Mouse (Mus musculus): ENCODE measurements around the gene Sbno1. TPM values are rescaled to one million over a fixed set of nuclear protein-coding genes. Genes with fewer than 3 reads are reported as not detected.

Gene Sbno1
- polyA plus RNA-seq, 1 experiment from 2014 or later = 96.2 TPM

GRCm38 (mm10) chr5:124440094-124440701 lies 14.4 kb upstream of the Sbno1 start:
- WGBS = under 1% methylated on average over 30 of the region's 30 CpGs
- Histone ChIP-seq H3K36me3 (no peaks in the 10 kb centered on the region), H3K4me2 (peak overlapping the region; percentile 97), H3K27ac (peak overlapping the region; percentile 98), H3K9me3 (replicated peaks) (no peaks in the 10 kb centered on the region), H3K9ac (peak overlapping the region; percentile 79), H3K4me3 (replicated peaks) (peak overlapping the region; percentile 87), H3K27me3 (no peaks in the 10 kb centered on the region), H3K4me1 (peaks cover 26% of the 10 kb centered on the region)
- ATAC-seq (replicated peaks; ENCODE audit: low FRiP score) = no peak; the same call in 1 of the 2 replicates

DNA sequence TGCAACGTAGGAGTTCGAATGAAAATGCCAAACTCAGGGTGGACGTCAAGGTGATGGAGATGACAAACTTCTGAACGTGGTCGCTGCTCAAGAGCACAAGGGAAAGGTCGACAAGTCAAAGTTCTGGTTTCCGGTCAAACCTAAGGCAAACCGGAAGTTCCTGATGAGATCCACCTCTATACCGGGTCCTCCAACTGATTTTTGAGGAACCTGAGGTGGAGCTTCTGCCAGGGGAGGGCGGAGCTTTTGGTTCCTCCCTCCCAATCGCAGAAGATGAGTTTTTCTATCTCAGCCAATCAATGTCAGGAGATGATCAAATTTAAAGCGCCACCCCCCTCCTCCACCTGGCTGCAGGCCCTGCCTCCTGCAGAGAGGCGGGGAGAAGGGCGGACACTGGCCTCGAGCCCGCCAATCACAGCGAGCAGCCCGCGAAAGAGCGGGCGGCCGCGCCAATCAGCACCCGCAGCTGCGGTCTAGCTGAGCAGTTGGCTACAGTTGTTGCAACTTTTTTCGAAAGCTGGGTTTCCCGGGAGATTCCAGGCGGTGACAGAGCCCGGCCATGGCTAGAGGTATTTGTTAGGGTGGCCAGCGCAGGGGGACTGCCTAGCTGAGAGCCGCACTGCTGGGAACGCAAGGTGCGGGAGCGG lies 13.8 kb upstream of the Sbno1 start, which contains the start of gene Kmt5a:
Gene Kmt5a (plus strand): TSS at position 484 of the 647 bp plus-strand sequence.
- peak within 1 kb of the TSS; percentile 79 for H3K9ac ChIP-seq
- peak within 1 kb of the TSS; percentile 98 for H3K27ac ChIP-seq
- peak within 1 kb of the TSS; percentile 97 for H3K4me2 ChIP-seq
- WGBS = under 1% methylated on average over 34 of the region's 34 CpGs
- H3K4me1 ChIP-seq = peaks cover 22% of the 10 kb centered on the region
- no peaks in the 10 kb centered on the region for H3K36me3 ChIP-seq
- H3K9me3 ChIP-seq (replicated peaks) = no peaks in the 10 kb centered on the region
- ATAC-seq (replicated peaks; ENCODE audit: low FRiP score) = peak; percentile 98
- H3K4me3 ChIP-seq (replicated peaks) = peak within 1 kb of the TSS; percentile 87
- no peaks in the 10 kb centered on the region for H3K27me3 ChIP-seq

DNA sequence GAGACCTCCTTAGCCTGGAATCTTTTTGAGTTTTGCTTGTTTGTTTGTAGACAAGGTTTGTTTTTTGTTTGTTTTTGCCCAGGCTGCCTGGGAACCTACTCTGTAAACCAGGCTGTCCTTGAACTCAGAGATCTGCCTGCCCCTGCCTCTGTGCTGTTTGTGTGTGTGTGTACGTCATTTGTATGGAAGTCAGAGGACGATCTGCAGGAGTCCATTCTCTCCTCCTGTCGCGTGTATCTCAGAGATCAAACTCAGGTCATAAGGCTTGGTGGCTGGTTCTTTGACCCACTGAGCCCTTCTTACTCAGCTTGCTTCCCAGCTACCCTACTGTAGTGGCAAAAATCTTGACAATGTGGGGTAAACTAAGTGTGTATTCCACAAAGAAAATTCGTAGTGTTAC lies 12.9 kb upstream of the Sbno1 start:
- H3K27ac ChIP-seq = peak overlapping the region; percentile 98
- H3K9ac ChIP-seq = no peak overlapping the region

GRCm38 (mm10) chr5:124438229-124438628 lies 12.4 kb upstream of the Sbno1 start:
- no peaks in the 10 kb centered on the region for H3K27me3 ChIP-seq
- no peak for ATAC-seq (replicated peaks; ENCODE audit: low FRiP score)
- H3K4me3 ChIP-seq (replicated peaks) = no peak overlapping the region
- no peaks in the 10 kb centered on the region for H3K9me3 ChIP-seq (replicated peaks)
- peaks cover 18% of the 10 kb centered on the region for H3K4me1 ChIP-seq
- H3K4me2 ChIP-seq = no peak overlapping the region
- H3K9ac ChIP-seq = no peak overlapping the region
- peak overlapping the region; percentile 98 for H3K27ac ChIP-seq
- WGBS = 91% methylated on average over 5 of the region's 5 CpGs
- H3K36me3 ChIP-seq = no peaks in the 10 kb centered on the region

More for the DNA sequence above, 12.9 kb upstream of the Sbno1 start:
- Histone ChIP-seq H3K4me2 (peak overlapping the region; percentile 97), H3K27me3 (no peaks in the 10 kb centered on the region), H3K9me3 (replicated peaks) (no peaks in the 10 kb centered on the region), H3K4me1 (peaks cover 18% of the 10 kb centered on the region), H3K4me3 (replicated peaks) (peak overlapping the region; percentile 87), H3K36me3 (no peaks in the 10 kb centered on the region)
- 68% methylated on average over 5 of the region's 5 CpGs for WGBS
- ATAC-seq (replicated peaks; ENCODE audit: low FRiP score) = no peak

- no peak overlapping the region for H3K4me2 ChIP-seq
- no peaks in the 10 kb centered on the region for H3K36me3 ChIP-seq
- H3K9me3 ChIP-seq (replicated peaks) = no peaks in the 10 kb centered on the region
- ATAC-seq (replicated peaks; ENCODE audit: low FRiP score) = no peak
- no peak overlapping the region for H3K27ac ChIP-seq
- 60% methylated on average over 2 of the region's 2 CpGs for WGBS
- H3K4me3 ChIP-seq (replicated peaks) = no peak overlapping the region
- no peak overlapping the region for H3K9ac ChIP-seq
- H3K27me3 ChIP-seq = no peaks in the 10 kb centered on the region
- no peaks in the 10 kb centered on the region for H3K4me1 ChIP-seq
Measured at GRCm38 (mm10) chr5:124433048-124433447, 7.2 kb upstream of the Sbno1 start.

DNA sequence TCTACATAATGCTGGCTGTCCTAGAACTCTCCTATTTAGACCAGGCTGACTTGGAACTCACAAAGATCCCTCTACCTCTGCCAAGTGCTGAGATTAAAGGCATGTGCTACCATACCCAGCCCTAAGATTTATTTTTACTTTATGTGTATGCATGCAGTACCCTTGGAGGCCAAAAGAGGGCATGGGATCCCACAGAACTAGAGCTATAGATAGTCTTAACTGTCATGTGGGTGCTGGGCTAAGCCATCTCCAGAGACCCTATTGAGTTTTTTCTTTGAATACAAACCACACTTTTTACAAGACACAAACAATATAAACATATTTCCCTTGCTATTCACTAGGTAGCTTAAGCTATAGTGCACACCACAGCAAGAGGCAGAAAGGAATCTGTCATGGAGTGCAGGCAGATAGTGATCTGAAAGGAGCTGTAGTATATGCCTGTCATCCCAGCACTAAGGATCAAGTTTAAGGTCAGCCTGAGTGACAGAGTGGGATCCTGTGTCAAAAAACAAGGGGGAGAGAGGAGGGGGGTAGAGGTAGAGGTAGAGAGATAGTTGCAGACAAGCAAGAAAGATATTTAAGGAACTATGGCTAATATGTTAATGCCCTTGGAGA lies 6.7 kb upstream of the Sbno1 start:
- no peaks in the 10 kb centered on the region for H3K36me3 ChIP-seq
- no peak overlapping the region for H3K9ac ChIP-seq
- no peaks in the 10 kb centered on the region for H3K27me3 ChIP-seq
- ATAC-seq (replicated peaks; ENCODE audit: low FRiP score) = 0 out of 2 replicates have a peak, but pooled peaks have one; percentile 40
- H3K4me2 ChIP-seq = no peak overlapping the region
- H3K4me1 ChIP-seq = no peaks in the 10 kb centered on the region
- no peak overlapping the region for H3K27ac ChIP-seq
- no peak overlapping the region for H3K4me3 ChIP-seq (replicated peaks)
- H3K9me3 ChIP-seq (replicated peaks) = no peaks in the 10 kb centered on the region

GRCm38 (mm10) chr5:124426475-124427071 lies 772 bp upstream of the Sbno1 start:
- H3K36me3 ChIP-seq = peaks cover 11% of the 10 kb centered on the region; the same call in 1 of the 2 replicates
- H3K4me1 ChIP-seq = 0 out of 2 replicates have a peak, but pooled peaks cover 19% of the 10 kb centered on the region
- WGBS = 93% methylated on average over 10 of the region's 10 CpGs
- ATAC-seq (replicated peaks; ENCODE audit: low FRiP score) = no peak
- peak overlapping the region; percentile 94 for H3K27ac ChIP-seq
- H3K4me3 ChIP-seq (replicated peaks) = peak overlapping the region; percentile 99
- peak overlapping the region; percentile 87 for H3K4me2 ChIP-seq
- H3K9ac ChIP-seq = 0 out of 2 replicates have a peak overlapping the region, but pooled peaks have one; percentile 35
- no peaks in the 10 kb centered on the region for H3K9me3 ChIP-seq (replicated peaks)
- no peaks in the 10 kb centered on the region for H3K27me3 ChIP-seq

- H3K27me3 ChIP-seq = no peaks in the 10 kb centered on the region
- peaks cover 13% of the 10 kb centered on the region for H3K36me3 ChIP-seq
- 1% methylated on average over 63 of the region's 63 CpGs for WGBS
Measured at GRCm38 (mm10) chr5:124424723-124425411, 934 bp downstream of the Sbno1 start.

GRCm38 (mm10) chr5:124424200-124424722 lies 1.5 kb downstream of the Sbno1 start:
- H3K4me2 ChIP-seq = peak overlapping the region; percentile 87
- ATAC-seq (replicated peaks; ENCODE audit: low FRiP score) = no peak
- H3K9ac ChIP-seq = peak overlapping the region; percentile 94
- peak overlapping the region; percentile 99 for H3K4me3 ChIP-seq (replicated peaks)
- H3K27me3 ChIP-seq = no peaks in the 10 kb centered on the region
- 0 out of 2 replicates have a peak, but pooled peaks cover 19% of the 10 kb centered on the region for H3K4me1 ChIP-seq
- 1% methylated on average over 14 of the region's 14 CpGs for WGBS
- H3K36me3 ChIP-seq = peaks cover 19% of the 10 kb centered on the region
- no peaks in the 10 kb centered on the region for H3K9me3 ChIP-seq (replicated peaks)
- peak overlapping the region; percentile 87 for H3K27ac ChIP-seq

More at GRCm38 (mm10) chr5:124424723-124425411, 934 bp downstream of the Sbno1 start:
- Histone ChIP-seq H3K4me3 (replicated peaks) (peak overlapping the region; percentile 99), H3K9me3 (replicated peaks) (no peaks in the 10 kb centered on the region), H3K9ac (peak overlapping the region; percentile 94), H3K27ac (peak overlapping the region; percentile 87), H3K4me2 (peak overlapping the region; percentile 87), H3K4me1 (0 out of 2 replicates have a peak, but pooled peaks cover 19% of the 10 kb centered on the region)
- peak; percentile 68 for ATAC-seq (replicated peaks; ENCODE audit: low FRiP score)

- Histone ChIP-seq H3K9ac (no peak overlapping the region), H3K36me3 (peaks cover 26% of the 10 kb centered on the region), H3K27me3 (no peaks in the 10 kb centered on the region), H3K4me2 (no peak overlapping the region), H3K4me3 (replicated peaks) (no peak overlapping the region), H3K9me3 (replicated peaks) (no peaks in the 10 kb centered on the region), H3K27ac (no peak overlapping the region), H3K4me1 (0 out of 2 replicates have a peak, but pooled peaks cover 19% of the 10 kb centered on the region)
- ATAC-seq (replicated peaks; ENCODE audit: low FRiP score) = no peak
- 95% methylated on average over 2 of the region's 2 CpGs for WGBS
Measured at GRCm38 (mm10) chr5:124421786-124422185, 4.0 kb downstream of the Sbno1 start.

GRCm38 (mm10) chr5:124418903-124419302 lies 6.9 kb downstream of the Sbno1 start:
- 0 out of 2 replicates have a peak, but pooled peaks cover 8% of the 10 kb centered on the region for H3K4me1 ChIP-seq
- no peaks in the 10 kb centered on the region for H3K9me3 ChIP-seq (replicated peaks)
- peaks cover 36% of the 10 kb centered on the region for H3K36me3 ChIP-seq
- no peak overlapping the region for H3K4me2 ChIP-seq
- H3K9ac ChIP-seq = no peak overlapping the region
- no peak overlapping the region for H3K27ac ChIP-seq
- H3K4me3 ChIP-seq (replicated peaks) = no peak overlapping the region
- WGBS = 94% methylated on average over 2 of the region's 2 CpGs
- ATAC-seq (replicated peaks; ENCODE audit: low FRiP score) = no peak
- H3K27me3 ChIP-seq = no peaks in the 10 kb centered on the region
